Mouse (Mus musculus) testis, adult 2 months (tissue): ENCODE data around the gene Klf12.

ENCODE experiments used
- CTCF ChIP-seq: fragments of 200-500 bp; IDR thresholded peaks from 2 replicates; pipeline ENCODE4 v1.5.1; 2012; ENCODE audit warnings: low read depth, mild to moderate bottlenecking, inconsistent platforms, low read length, moderate library complexity; ENCODE audit not compliant: control insufficient read depth, insufficient read depth, insufficient replicate concordance
- POLR2A ChIP-seq: fragments of 200-500 bp; IDR thresholded peaks from 2 replicates; pipeline ENCODE4 v1.6.1; 2012; ENCODE audit warnings: low read depth, mild to moderate bottlenecking, inconsistent platforms, low read length, moderate library complexity; ENCODE audit not compliant: control insufficient read depth

DNA sequence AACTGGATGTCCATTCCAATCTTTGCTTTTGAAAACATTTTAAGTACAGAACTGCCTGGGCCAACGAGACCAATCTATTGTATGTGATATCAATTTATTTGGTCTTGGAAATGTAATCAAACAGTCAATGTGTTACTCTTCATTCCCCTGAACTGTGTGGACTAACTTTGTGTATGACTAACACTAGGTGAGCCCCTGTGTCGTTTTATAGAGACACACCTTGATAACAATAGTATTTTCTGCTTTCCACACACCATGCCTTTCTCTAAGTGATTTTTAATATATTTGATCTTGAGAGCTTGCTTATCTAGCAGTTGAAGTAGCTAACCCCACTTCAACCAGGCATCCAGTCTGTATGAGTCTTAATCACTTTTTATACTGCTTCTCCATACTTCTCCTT, 398.0 kb downstream of the Klf12 start:
- TF ChIP-seq CTCF, result no peak
- TF ChIP-seq POLR2A, result no peak
